Mouse (Mus musculus): ENCODE data around the gene Stab1. TPM values are rescaled to one million over a fixed set of nuclear protein-coding genes. Genes with fewer than 3 reads are reported as not detected.

Gene Stab1
- polyA plus RNA-seq (2014; fragmentation: Illumina TruSeq; extraction: RNeasy Lipid Tissue Mini Kit (QIAGEN cat#74804); ENCODE audit: low read depth, low replicate concordance) = 0.97 TPM

DNA sequence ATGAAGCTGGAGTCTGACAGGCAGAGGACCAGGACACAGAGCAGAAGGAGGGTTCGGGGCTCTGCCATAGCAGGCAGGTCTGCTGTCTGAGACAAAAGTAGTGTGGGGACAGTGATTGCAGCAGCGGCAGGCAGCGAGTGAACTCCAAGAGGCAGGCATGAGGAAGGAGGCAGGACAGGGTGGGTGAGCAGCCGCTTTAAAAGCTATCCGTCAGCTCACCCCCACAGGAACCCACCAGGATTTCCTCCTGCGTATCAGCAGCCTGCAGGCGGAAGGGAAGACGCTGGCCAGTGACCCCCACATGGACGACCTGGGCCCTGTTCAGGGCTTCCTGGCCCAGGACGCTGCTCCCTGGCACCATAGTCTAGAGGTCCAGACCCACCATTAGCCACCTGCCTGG lies at the start of gene Stab1:
Stab1 (minus strand) TSS at position 217 of the 400 bp plus-strand sequence.

DNA sequence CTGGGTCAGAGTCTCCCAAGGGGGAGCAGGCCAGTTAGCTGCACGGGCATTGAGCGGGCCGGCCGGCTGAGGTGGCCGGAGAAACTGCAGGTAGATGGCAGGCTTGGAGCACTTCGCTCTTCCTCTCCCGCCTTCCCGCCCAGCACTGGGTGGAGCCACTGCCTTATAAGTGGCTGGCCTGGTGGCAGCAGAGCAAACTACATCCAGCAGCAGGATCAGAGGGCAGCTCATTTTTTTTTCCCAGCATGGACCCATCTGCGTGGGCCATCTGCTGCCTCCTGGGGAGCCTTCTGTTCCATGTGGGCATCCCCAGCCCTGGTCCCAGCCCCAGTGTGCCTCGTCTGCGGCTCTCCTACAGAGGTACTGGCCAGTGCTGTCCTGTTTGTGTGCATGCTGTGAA lies 49.2 kb upstream of the Stab1 start, which contains the start of gene Sema3g:
Sema3g (plus strand) TSS at position 195 of the 400 bp plus-strand sequence.

DNA sequence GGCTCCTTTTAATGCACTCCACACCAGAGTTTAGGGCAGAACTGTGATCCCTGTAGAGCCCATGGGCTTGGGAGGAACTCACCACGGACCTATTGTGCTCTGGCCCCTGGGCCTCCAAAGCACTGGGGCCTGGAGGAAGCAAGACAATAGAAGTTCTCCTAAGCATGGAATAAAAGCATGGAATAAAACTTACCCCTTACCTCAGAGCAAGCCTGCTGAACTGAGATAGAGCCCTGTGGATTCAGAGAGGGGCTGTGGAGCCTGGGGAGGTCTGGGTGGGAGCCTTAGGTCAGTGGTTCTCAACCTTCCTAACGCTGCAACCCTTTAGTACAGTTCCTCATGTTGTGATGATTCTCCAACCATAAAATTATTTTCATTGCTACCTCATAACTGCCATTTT lies 48.4 kb upstream of the Stab1 start, which contains the start of gene Nisch:
Nisch (minus strand) TSS at position 101 of the 400 bp plus-strand sequence.

DNA sequence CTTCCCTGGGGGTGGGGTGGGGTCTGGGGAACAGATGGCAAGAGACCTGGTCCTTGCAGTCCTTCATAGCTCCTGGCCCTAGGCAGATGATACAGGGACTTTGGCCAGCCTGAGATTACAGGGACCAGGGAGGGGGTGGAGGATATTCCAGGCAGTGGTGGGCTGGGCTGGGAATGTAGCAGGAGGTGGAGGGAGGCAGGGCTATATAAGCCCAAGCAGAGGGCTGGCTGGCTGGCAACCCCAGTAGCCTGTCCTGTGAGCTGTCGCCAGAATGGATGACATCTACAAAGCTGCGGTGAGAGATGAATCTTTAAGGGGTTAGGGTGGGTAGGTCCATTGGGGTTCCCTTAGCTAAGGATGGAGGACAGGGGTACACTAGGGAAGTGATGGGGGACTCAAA lies 39.6 kb upstream of the Stab1 start, which contains the start of gene Tnnc1:
Tnnc1 (plus strand) TSS at position 229 of the 400 bp plus-strand sequence.

DNA sequence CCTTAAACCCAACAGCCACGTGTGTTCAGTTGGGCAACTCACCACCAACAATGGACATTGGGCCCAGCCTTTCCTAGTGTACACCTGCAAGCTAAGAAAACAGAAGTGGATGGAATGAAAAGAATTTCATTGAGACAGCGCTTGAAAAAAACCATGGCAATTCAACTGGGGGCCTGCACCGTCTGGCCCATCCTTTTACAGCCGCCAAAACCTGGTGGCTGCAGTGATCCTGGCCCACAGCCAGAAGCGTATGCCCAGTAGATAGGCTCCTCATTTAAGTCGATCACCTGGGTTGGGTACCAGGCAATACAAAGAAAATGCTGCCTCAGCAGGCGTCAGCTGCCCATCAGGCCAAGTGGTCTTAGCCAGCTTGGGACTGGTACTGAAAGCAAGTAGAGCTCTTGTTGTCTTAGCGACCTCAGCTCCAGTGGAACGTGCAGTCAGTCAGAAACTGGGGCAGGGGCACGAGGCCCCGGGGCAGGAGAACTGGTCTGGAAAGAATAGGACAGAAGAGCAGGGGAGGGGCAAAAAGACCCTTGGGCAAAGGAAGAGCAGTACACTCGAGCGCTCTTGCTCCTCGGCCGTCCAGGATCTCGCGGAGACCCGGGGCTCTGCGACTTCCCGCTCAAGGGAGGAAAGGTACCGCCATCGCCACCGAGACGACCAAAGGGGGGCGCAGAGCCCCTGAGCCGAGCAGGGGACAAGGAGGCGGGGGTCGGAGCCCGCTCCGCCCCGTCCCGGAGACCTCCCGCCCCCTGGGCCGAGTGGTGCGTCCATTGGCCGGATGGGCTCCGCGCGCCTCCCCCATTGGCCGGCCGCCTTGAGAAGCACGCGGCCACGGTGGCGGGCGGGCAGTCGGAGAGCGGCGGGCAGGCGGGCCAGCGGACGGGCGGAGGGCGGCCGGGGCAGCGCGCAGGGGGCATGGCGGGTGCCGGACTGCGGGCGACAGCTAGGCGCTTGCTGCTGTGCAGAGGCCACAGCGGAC lies 37.9 kb downstream of the Stab1 start, which contains the start of gene Nt5dc2:
Nt5dc2 (plus strand) TSS at position 818 of the 985 bp plus-strand sequence.

DNA sequence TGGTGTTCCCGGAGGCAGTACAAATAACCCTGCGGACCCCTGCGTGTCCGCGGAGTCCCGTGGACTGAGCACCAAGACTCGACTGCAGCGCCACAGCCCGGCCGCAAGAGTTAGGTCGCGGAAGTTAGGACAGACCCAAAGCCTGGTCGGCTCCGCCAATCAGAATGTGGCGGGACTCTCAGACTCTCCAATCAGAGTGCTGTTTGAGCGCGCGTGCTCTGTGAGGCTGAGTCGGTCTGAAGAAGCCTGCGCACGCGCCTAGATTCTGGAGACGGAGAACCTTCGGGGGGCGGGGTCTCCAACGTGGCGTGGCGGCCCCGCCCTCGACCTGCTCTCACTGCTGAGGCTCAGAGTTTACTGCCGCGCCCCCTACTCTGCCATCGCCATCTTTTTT lies 39.6 kb downstream of the Stab1 start, which contains the start of gene Smim4:
Smim4 (minus strand) TSS at position 131 of the 394 bp plus-strand sequence.

Other genes starting within 250 kb of the Stab1 start
- gene Itih3, start 244.9 kb downstream of the Stab1 start, polyA plus RNA-seq (2014; fragmentation: Illumina TruSeq; extraction: RNeasy Lipid Tissue Mini Kit (QIAGEN cat#74804); ENCODE audit: low read depth, low replicate concordance) = 0.53 TPM
- gene Itih1, start 225.4 kb downstream of the Stab1 start, polyA plus RNA-seq (2014; fragmentation: Illumina TruSeq; extraction: RNeasy Lipid Tissue Mini Kit (QIAGEN cat#74804); ENCODE audit: low read depth, low replicate concordance) = 0.12 TPM
- gene Nek4, start 217.3 kb downstream of the Stab1 start, polyA plus RNA-seq (2014; fragmentation: Illumina TruSeq; extraction: RNeasy Lipid Tissue Mini Kit (QIAGEN cat#74804); ENCODE audit: low read depth, low replicate concordance) = 20.6 TPM
- 76.0 TPM for gene Glt8d1, start 167.2 kb downstream of the Stab1 start, polyA plus RNA-seq (2014; fragmentation: Illumina TruSeq; extraction: RNeasy Lipid Tissue Mini Kit (QIAGEN cat#74804); ENCODE audit: low read depth, low replicate concordance)
- gene Spcs1, start 167.0 kb downstream of the Stab1 start, polyA plus RNA-seq (2014; fragmentation: Illumina TruSeq; extraction: RNeasy Lipid Tissue Mini Kit (QIAGEN cat#74804); ENCODE audit: low read depth, low replicate concordance) = 429 TPM
- gene Pbrm1, start 149.5 kb downstream of the Stab1 start, polyA plus RNA-seq (2014; fragmentation: Illumina TruSeq; extraction: RNeasy Lipid Tissue Mini Kit (QIAGEN cat#74804); ENCODE audit: low read depth, low replicate concordance) = 62.8 TPM
- 90.1 TPM for gene Gnl3, start 149.5 kb downstream of the Stab1 start, polyA plus RNA-seq (2014; fragmentation: Illumina TruSeq; extraction: RNeasy Lipid Tissue Mini Kit (QIAGEN cat#74804); ENCODE audit: low read depth, low replicate concordance)
- 24.4 TPM for gene Smim4, start 39.7 kb downstream of the Stab1 start, polyA plus RNA-seq (2014; fragmentation: Illumina TruSeq; extraction: RNeasy Lipid Tissue Mini Kit (QIAGEN cat#74804); ENCODE audit: low read depth, low replicate concordance)
- gene Nt5dc2, start 37.6 kb downstream of the Stab1 start, polyA plus RNA-seq (2014; fragmentation: Illumina TruSeq; extraction: RNeasy Lipid Tissue Mini Kit (QIAGEN cat#74804); ENCODE audit: low read depth, low replicate concordance) = 1.1 TPM
- gene Tnnc1, start 39.7 kb upstream of the Stab1 start, polyA plus RNA-seq (2014; fragmentation: Illumina TruSeq; extraction: RNeasy Lipid Tissue Mini Kit (QIAGEN cat#74804); ENCODE audit: low read depth, low replicate concordance) = not detected
- gene Nisch, start 48.3 kb upstream of the Stab1 start, polyA plus RNA-seq (2014; fragmentation: Illumina TruSeq; extraction: RNeasy Lipid Tissue Mini Kit (QIAGEN cat#74804); ENCODE audit: low read depth, low replicate concordance) = 54.5 TPM
- 6.5 TPM for gene Sema3g, start 49.2 kb upstream of the Stab1 start, polyA plus RNA-seq (2014; fragmentation: Illumina TruSeq; extraction: RNeasy Lipid Tissue Mini Kit (QIAGEN cat#74804); ENCODE audit: low read depth, low replicate concordance)
- gene Phf7, start 82.7 kb upstream of the Stab1 start, polyA plus RNA-seq (2014; fragmentation: Illumina TruSeq; extraction: RNeasy Lipid Tissue Mini Kit (QIAGEN cat#74804); ENCODE audit: low read depth, low replicate concordance) = 15.3 TPM
- gene Bap1, start 82.8 kb upstream of the Stab1 start, polyA plus RNA-seq (2014; fragmentation: Illumina TruSeq; extraction: RNeasy Lipid Tissue Mini Kit (QIAGEN cat#74804); ENCODE audit: low read depth, low replicate concordance) = 5.7 TPM
- gene Dnah1, start 155.3 kb upstream of the Stab1 start, polyA plus RNA-seq (2014; fragmentation: Illumina TruSeq; extraction: RNeasy Lipid Tissue Mini Kit (QIAGEN cat#74804); ENCODE audit: low read depth, low replicate concordance) = not detected
- 114 TPM for gene Capn7, start 168.0 kb upstream of the Stab1 start, polyA plus RNA-seq (2014; fragmentation: Illumina TruSeq; extraction: RNeasy Lipid Tissue Mini Kit (QIAGEN cat#74804); ENCODE audit: low read depth, low replicate concordance)